Mouse (Mus musculus) lung, postnatal 4 days (tissue): ENCODE data around the gene Cyb561a3.
"Not testable (repeated sequence)": the region's sequence is repeated elsewhere in the genome, so short reads cannot be mapped to it uniquely, and the experiment has no call there.

ENCODE experiments used
- DNase-seq, 2 experiments: peaks; one replicate each; pipeline ENCODE4 v3.0.0; 2021

Cyb561a3 gene

DNA sequence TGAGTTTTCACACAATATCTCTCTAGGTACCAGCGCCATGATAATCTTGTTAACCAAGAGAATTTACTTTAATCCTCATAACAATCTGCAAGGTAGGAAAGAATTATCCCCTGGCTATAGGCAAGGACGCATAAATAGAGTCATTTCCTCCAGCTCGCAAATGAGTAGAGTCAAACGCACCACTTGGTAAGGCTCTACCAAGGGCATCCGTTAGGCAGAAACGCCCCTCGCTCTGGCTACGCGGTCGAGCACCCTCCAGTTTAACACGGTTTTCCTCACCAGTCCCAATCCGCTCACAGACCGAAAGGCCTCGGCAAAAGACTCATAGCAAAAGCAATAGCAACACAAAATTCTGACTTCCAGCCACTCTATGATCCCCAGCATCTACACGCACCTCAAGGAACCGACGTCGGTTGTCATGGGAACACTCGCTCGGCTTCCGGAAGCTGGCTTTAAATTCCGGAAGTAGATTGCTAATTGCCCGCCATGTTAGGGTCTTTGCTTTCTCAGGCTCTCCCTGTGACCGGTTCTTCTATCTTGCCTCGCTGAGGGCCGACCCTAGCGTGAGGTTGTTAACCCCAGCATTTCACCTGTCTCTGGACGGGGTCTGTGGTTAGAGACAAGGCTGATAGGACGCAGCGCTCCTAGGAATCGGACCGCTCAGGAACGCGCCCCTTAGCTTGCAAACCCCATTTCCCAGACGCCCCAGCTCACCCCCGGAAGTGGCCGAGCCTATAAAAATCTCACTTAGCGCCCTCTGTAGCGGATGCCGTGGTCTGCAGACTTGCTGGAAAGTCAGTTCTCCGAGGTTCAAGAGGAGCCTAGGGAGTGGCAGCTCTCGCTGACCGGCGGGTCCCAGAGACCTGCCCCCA, at the start of gene Cyb561a3, which contains the start of gene Tmem138:
Gene Cyb561a3, plus strand, starts transcription at position 483 of the 872 bp plus-strand sequence.
Gene Tmem138, minus strand, starts transcription at position 673 of the 872 bp plus-strand sequence.
- DNase-seq, result peak; percentile 94 to 95

DNA sequence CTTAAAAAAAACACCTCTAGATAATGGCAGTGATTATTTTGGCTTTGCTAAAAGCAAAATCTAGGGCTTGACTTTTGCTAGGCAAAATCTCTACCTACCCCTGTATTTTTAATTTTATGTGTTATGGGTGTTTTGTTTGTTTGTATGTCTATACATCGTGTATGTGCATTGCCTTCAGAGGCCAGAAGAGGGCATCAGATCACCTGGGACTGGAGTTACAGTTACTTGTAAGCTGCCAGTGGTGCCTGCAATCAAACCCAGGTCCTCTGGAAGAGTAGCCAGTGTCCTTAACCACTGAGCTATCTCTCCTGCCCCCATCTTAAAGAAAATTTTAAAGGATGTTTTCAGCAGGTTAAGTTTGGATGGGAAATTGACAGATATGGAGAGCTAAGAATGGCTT, 46.9 kb upstream of the Cyb561a3 start:
- DNase-seq, result no peak

DNA sequence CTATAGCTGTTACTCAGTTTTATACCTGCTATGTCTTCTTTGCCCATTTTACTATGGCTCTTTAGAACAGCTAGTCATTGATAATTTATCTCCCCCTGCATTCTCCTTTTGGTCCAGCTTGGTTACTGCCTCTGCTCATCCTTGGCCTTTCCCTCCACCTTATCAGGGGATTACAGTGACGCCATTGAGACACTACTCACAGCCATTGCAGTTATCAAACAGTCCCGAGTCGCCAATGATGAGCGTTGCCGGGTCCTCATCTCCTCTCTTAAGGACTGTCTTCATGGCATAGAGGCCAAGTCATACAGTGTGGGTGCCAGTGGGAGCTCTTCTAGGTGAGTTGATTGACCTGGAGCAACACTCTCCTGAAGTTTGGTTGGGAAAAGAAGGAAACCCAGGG, 37.5 kb upstream of the Cyb561a3 start:
- DNase-seq, result no peak

DNA sequence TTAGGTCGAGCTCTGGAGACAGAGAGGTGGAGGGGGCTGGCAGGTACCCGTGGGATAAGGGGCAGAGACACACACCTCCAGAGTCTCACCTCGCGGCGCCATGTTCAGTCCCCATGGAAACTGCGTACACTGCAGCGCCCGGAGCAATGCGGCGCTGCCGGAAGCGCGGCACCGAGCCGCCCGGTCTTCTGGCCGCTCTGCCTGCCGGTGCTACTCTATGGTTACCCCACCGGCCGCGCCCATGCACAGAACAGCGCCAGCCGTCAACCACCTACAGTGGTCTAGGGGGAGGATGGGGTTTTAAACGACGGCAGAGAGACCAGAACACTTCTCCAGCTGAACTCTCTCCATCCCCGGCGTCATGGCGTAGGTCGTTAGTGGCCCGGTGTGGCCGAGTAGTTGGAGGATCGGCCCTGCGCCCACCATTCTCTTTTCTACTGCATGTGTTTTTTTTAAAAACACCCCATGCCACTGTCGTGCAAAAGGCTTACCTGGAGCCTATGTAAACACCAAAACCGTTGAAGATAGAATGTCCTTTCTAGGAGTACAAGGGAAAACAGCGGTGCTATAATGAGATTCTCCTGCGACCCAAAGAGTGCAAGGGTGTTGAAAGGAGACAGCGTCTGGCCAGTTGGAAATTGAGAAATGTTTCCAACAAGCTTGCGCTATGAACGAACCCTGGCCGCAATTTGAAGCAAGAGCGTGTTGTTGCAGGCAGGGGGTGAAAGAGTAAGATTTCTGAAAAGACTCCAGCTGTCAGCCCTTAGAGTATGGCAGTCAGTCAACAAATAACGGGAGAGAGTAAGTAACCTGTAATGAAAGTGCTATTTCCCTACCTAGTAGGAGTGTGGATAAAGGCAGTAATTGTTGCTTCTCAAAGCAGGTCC, 21.1 kb upstream of the Cyb561a3 start, which contains the start of gene Tmem216:
Gene Tmem216, minus strand, starts transcription at position 615 of the 887 bp plus-strand sequence.
- peak; percentile 89 to 91 for DNase-seq

DNA sequence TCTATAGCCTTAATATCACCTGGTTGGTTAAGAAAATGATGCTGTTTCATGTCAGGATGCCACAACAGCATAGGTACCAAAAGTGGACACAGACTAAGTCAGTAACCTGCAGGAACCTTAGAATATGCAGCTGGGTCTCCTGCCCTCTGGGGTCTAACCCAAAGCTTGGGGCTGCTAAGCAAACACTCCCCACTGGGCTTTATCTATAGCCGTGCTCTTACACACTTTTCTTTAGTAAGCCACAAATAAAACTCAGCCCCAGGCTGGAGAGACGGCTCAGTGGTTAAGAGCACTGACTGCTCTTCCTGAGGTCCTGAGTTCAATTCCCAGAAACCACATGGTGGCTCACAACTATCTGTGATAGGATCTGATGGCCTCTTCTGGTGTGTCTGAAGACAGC, 20.0 kb upstream of the Cyb561a3 start:
- DNase-seq, result no peak

DNA sequence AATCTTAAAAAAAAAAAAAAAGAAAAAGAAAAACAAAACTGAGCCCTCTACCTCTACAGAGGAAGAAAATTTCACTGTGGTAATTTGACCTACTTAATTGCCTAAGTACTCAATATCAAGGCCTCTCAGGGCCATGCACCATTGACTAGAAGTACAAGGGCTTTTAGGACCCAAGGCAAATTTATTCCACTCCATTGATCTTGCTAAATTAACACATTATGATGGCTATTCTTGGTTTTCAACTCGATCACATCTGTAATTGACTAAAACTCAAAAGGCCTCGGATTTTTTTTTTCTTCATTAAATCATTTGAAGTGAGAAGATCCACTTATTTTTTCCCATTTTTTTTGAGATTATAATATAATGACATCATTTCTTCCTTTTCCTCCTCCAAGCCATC, 19.5 kb upstream of the Cyb561a3 start:
- no peak for DNase-seq

DNA sequence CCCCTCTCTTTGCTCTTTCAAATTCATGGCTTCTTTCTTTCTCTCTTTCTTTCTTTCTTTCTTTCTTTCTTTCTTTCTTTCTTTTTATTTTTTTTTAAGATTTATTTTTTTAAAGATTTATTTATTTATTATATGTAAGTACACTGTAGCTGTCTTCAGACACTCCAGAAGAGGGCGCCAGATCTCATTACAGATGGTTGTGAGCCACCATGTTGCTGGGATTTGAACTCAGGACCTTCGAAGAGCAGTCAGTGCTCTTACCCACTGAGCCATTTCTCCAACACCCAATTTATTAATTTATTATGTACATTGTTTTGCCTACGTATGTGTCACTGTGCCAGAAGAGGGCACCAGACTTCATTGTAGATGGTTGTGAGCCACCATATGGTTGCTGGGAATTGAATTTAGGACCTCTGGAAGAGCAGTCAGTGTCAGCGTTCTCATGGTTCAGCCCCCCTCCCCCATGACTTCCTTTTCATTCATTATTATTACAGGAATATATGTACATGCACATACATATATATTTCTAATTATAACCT, 19.1 kb upstream of the Cyb561a3 start:
- not testable (repeated sequence) for DNase-seq

DNA sequence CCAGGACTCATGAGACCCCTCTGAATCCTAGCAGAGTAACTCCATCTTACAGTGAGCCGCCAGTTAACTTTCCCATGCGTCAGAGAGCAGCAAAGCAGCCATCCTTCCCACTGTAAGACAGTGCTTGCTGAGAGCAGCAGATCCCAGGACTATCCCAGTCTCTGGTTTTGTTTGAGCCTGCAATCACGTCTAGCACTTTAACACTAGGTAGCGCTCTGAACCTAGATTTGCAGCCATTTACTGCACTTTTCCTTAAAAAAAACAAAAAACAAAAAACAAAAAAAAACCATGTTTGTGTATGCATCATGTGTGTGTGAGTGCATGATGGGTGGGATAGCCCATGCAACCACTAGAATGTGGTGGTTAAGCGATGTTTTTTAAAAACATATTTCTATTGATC, 16.9 kb upstream of the Cyb561a3 start:
- no peak for DNase-seq

DNA sequence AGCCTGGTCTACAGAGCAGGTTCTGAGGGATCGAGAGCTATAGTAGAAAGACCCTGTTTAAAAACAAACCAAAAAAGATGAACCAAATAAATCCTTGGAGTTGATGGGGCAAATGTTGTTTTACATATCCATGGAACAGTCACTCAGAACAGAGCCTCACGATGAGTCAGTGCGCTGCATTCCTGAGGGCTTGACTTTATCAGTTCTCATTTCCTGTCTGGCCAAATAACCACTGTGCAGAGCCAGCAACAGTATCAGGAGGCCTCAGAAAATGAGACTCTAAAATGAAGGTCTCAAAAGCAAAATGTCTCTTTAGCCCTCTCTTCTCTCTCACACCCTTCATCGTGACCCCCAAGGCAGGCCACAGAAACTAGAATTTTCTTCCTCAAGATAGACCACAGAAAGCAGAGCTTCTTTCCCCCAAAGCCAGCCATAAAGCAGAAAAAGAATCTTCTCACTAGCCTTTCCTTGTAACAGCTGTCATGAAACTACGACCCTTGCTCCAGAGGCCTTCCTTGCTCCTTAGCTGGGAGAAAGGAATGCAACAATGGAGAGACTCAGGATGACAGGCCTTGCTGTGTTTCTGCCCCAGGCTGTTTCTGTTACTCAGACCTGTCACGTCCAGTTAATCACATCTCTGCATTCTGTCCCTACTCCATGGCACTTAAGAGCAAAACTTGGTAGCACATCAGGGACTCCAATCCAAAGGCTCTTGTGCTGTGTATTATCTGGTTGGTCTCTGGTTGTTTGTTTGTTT, 15.2 kb upstream of the Cyb561a3 start:
- no peak for DNase-seq

DNA sequence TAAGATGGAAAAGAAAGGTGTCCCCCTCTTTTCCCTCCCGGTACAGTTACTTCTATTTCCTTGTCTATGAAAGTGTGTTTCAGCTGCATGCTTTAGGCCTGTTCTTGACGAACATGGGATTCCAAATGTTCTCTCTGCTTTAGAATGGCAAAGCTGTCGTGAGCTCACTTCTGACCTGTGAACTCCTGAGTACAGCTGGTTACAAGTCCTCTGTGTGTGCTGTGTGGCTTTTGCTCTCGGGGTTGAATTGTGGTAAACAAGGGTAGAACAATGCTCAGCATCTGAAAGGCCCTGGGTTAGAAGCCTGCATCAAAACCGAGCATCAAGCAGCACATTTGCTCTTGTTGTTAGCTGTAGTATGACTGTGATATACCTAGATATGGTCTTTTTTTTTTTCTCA, 14.6 kb upstream of the Cyb561a3 start:
- DNase-seq, result no peak

DNA sequence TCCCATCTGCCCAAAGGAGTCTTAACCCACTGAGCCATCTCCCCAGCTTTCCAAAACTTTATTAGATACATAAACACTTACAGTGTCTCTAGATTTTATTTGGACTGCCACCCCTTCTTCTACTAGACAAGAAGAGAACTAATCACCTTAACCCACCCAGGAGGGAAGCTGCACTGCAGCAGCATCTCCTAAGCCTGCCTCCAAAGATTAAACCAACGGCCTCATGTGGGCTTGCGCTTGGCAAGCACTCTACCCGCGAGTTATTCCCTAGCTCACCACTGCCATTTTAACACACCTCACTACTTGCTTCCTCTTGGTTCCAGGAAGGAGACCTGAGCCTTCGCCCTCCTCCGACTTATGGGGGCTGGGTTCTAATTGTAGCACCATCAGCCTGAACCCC, 12.7 kb upstream of the Cyb561a3 start:
- no peak for DNase-seq

DNA sequence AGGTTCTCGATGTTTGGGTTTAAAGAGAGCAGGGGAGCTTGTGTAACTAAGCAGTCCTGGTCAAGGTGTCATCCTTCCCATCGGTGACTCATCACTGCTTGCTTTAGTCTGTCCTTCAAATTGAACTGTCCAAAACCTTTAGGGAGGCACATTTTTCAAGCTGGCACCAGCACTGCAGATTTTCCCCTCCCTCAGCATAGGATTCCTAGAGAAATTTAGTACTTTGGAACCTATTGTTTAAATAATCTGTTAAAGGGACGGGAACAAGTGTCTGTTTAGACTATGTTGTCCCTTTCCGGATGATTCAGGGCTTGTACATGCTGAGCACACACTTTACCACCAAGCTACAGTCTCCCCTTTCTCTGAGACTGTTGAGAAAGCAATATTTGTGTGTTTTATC, 11.8 kb upstream of the Cyb561a3 start:
- DNase-seq, result no peak

DNA sequence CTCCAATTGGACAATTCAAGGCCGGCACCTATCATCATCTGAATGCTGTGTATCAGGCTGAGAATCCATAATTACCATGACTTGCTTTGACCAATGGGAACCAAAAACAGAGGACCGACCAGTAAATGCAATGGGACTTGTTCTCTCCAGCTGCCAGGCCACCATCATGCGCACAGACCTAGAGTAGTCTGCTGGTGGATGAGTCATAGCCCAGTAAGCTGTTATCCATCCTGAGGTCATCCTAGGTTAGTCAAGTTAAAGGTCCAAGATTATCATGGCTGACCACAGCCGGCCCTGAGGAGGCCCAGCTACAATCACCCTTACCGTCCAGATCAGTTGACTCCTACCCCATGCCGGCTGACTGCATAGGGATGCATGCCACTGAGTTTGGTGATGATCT, 7.3 kb upstream of the Cyb561a3 start:
- no peak for DNase-seq

DNA sequence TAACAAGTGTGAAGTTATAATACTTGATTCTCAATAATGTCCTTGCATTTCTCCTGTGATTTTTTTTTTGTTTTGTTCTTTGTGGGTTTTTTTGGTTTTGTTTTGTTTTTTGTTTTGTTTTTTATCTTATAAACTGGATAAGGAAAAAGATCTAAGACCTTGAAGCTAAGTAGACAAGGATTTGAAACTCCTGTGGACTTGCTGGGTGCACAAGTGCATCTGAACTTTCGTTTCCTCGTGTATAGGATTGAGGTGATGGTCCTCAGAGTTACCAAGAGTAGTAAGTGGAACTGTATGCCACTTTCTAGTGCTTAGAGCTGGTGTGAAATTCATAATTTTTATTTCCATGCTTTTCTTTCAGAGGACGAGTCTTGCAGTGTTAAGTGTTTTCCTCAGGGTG, 3.1 kb downstream of the Cyb561a3 start:
- DNase-seq, result no peak

DNA sequence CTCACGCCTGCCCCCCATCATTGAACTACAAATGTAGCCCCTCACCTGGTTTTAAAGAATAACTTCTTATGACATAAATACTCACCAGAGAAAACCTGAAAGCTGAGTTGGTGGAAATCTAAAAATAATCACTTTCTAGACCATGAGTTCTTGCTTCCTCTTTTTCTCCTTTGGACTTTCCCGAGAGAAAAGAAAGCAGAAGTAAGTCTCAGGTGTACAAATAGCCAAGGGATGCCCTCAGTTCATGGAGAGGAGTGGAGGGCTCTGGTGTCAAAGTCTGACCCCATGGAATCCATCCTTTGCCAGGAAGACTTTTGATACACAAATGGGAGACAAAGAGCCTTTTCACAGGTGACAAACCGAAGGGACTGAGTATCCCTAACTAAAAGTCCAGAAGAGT, 3.8 kb downstream of the Cyb561a3 start:
- DNase-seq, result no peak

DNA sequence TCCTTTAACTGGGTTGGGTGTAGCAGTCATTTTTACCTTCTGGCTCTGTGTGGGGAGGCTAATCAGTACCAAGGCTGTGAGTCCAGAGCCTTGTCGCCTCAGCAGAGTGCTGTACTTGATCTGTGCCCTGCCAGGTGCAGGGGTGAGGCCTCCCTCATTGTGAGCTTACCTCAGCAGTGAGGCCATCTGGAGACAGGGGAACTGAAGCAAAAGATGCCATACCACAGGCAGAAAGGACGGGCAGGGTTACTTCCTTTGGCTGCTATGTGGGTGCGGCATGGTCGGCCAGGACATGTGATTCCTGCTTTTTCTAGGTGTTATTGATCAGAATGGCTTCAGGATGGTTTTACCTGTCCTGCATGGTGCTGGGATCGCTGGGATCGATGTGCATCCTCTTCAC, 5.0 kb downstream of the Cyb561a3 start:
- DNase-seq, result no peak

DNA sequence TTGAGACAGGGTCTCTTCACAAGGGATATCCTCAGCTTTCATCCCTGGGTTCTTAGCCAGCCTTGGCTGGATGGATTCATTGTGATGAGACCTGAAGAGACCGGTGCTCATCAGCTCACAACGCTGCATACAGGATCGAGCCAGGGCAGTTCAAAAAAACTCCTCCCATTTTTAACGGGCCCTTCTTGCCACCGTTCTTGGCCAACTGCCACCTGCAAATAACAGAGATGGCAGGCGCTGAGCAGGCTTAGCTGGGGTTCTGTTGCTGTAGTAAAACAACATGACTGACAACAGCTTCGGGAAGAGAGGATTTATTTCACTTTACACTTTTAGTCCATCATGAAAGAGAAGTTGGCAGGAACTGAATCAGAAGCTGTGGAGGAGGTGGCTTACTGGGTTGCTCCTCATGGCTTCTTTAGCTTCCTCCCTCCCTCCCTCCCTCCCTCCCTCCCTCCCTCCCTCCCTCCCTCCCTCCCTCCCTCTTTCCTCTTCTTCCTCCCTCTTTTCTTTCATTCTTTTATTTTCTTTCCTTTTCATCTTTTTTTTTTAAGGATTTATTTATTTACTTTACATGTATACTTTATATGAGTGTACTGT, 6.7 kb downstream of the Cyb561a3 start:
- no peak for DNase-seq

DNA sequence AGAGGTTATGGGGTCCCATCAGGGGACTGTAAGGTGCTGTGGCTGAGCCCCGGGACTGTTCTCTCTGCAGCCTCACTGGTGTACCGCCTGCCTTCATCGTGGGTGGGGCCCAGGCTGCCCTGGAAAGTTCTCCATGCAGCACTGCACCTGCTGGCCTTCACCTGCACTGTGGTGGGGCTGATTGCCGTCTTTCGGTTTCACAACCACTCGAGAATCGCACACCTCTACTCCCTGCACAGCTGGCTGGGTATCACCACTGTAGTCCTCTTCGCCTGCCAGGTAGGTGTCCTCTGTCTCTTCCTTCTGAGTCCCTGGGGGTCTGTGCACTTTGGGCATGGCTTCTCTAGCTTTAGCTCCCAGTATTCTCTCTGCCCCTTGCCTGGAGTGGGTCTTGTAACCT, 8.1 kb downstream of the Cyb561a3 start:
- DNase-seq, result no peak

DNA sequence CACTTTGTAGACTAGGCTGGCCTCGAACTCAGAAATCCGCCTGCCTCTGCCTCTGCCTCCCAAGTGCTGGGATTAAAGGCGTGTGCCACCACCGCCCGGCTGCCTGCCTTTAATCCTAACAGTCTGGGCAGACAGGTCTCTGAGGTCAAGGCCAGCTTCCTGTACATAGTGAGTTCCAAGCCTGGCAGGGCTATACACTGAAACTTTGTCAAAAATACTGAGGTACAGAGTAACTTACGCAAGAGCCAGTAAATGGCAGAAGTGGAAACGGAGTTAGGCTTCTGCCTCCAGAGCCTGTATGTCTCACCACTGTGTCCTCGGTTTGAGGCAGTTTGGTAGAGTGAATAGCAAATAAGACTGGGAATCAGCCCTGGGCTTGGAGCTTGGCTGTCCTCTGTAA, 10.3 kb downstream of the Cyb561a3 start:
- no peak for DNase-seq

DNA sequence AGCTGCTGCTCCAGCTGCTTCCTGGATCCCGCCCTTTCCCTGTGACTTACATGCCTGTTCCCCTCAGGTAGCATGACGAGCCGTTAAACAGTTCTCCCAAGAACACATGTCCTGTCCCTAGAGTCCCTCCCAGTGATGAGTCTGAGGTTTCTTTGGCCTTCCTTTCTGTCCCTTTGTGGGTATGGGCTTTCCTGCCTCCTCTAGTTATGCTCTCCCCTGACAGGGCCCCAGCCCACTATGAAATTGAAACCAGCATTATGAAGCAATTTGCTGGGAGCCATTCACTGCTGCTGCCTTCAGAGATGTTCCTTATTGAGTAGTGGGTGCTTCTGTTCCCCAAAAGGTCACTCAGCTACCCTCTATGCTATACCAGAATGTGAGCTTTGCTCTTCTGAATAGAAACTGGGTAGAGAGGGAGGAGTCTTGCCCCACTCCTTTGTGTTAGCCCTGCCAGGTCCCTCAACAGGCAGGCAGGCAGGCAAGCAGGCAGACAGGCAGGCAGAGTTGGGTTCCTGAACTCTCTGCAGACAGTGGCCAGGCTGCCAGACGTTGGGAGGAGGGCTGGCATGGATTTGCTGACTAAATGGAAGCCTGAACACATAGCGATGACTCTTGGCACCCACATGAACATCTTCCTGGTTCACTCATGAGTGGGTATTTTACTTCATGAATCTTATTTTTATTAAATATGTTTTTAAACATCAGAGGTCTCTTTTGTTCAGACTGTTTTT, 12.3 kb downstream of the Cyb561a3 start:
- no peak for DNase-seq

DNA sequence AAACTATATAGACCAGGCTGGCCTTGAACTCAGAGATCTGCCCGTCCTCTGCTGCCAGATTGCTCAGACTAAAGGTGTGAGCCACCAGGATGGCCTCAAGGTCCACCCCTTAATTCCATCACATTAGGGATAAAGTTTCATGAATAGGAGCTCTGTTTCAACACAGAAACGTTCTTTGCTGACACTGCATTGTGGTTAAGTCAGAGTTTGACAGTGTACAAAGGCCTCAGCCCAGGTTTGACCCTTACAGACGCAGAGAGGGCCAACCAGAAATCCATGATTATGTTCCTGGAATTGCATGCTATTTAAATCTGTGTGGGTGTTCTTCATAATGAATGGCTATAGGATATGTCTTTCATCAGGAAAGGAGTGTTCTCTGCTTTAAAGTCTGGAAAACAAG, 13.3 kb downstream of the Cyb561a3 start:
- no peak for DNase-seq
